Mouse (Mus musculus) liver, postnatal 0 days (tissue): ENCODE data around the gene Rgcc. TPM values are rescaled to one million over a fixed set of nuclear protein-coding genes. Genes with fewer than 3 reads are reported as not detected.
A peak's percentile ranks its signal among the peaks of the same experiment; 100 is the strongest.

Experiments
- ATAC-seq: fragments of 200-750 bp; cut with Nextera tagmentation; 2 replicates; pipeline ENCODE4 v1.8.0; 2017; ENCODE audit warnings: mild to moderate bottlenecking, moderate library complexity
- DNase-seq: peaks from one replicate; pipeline ENCODE4 v3.0.0-alpha.2; 2016
- H3K27ac ChIP-seq: fragments of 300-500 bp; sonication (generic); 2 replicates; pipeline ENCODE4 v1.5.1; 2014; ENCODE audit warnings: antibody characterized with exemption, moderate library complexity, mild to moderate bottlenecking, low read depth
- H3K27me3 ChIP-seq: fragments of 300-500 bp; sonication (generic); 2 replicates; pipeline ENCODE4 v1.6.1; 2014; ENCODE audit warnings: low read length, control low read depth, mixed read lengths; ENCODE audit not compliant: insufficient read depth
- H3K36me3 ChIP-seq: fragments of 300-500 bp; sonication (generic); replicated peaks from 2 replicates; pipeline ENCODE4 v1.6.1; 2014; ENCODE audit warnings: mild to moderate bottlenecking, control low read depth, low read length, moderate library complexity, mixed read lengths; ENCODE audit not compliant: insufficient read depth
- H3K4me1 ChIP-seq: fragments of 300-500 bp; sonication (generic); 2 replicates; pipeline ENCODE4 v1.6.1; 2014; ENCODE audit warnings: antibody characterized with exemption, mild to moderate bottlenecking, control low read depth; ENCODE audit not compliant: insufficient read depth
- H3K4me2 ChIP-seq: fragments of 300-500 bp; sonication (generic); 2 replicates; pipeline ENCODE4 v1.6.1; 2014; ENCODE audit warnings: low read depth, mild to moderate bottlenecking, low read length, moderate library complexity, mixed read lengths
- H3K4me3 ChIP-seq: fragments of 300-500 bp; sonication (generic); 2 replicates; pipeline ENCODE4 v1.5.1; 2014; ENCODE audit warnings: low read depth, low read length
- H3K9ac ChIP-seq: fragments of 300-500 bp; sonication (generic); replicated peaks from 2 replicates; pipeline ENCODE4 v1.6.1; 2014; ENCODE audit warnings: mild to moderate bottlenecking, moderate library complexity
- H3K9me3 ChIP-seq: fragments of 300-500 bp; sonication (generic); 2 replicates; pipeline ENCODE4 v1.6.1; 2016; ENCODE audit warnings: mild to moderate bottlenecking, control low read depth, low read length, mixed read lengths
- CTCF ChIP-seq: sonication (generic); IDR thresholded peaks from 2 replicates; pipeline ENCODE4 v1.5.1; 2016; ENCODE audit warnings: antibody characterized with exemption, low read depth
- EP300 ChIP-seq: IDR thresholded peaks from 2 replicates; pipeline ENCODE4 v1.6.1; 2016; ENCODE audit warnings: antibody characterized with exemption, low read depth, mild to moderate bottlenecking
- WGBS: fragments of 180-500 bp; shearing (Covaris S2); extraction: QIAGEN DNeasy Blood & Tissue Kit; methylation state at CpG from one replicate; pipeline ENCODE4 v1.1.7; 2014; ENCODE audit not compliant: insufficient replicate concordance; 5-methylcytosine and 5-hydroxymethylcytosine counted together
- polyA plus RNA-seq: library from polyadenylated mRNA; unstranded; fragments of >200 nt; fragmentation: Nextera tagmentation; extraction: Ambion mirVana; gene quantifications from 2 replicates; pipeline ENCODE4 v1.2.1, GENCODE M21; 2015

The Rgcc gene
- polyA plus RNA-seq, 1 experiment from 2014 or later, result 102 TPM

- no peak overlapping the region for H3K4me2 ChIP-seq
- no peak overlapping the region for H3K27ac ChIP-seq
- ATAC-seq (no peak), DNase-seq (no peak)
- H3K4me1 ChIP-seq, result no peaks in the 10 kb centered on the region
- H3K36me3 ChIP-seq, result no peaks in the 10 kb centered on the region
- H3K4me3 ChIP-seq, result no peak overlapping the region
- TF ChIP-seq EP300 (no peak), CTCF (no peak)
- no peaks in the 10 kb centered on the region for H3K27me3 ChIP-seq
- no peak overlapping the region for H3K9ac ChIP-seq
- H3K9me3 ChIP-seq, result no peaks in the 10 kb centered on the region
- WGBS, result 53% methylated on average over 10 of the region's 10 CpGs
These were observed 42.2 kb downstream of the Rgcc start for GRCm38 (mm10) chr14:79259062-79259779.

- no peaks in the 10 kb centered on the region for H3K36me3 ChIP-seq
- no peak for ATAC-seq
- no peak overlapping the region for H3K9ac ChIP-seq
- H3K4me2 ChIP-seq, result no peak overlapping the region
- H3K27ac ChIP-seq, result no peak overlapping the region
- H3K9me3 ChIP-seq, result no peaks in the 10 kb centered on the region
- no peak overlapping the region for H3K4me3 ChIP-seq
- 82% methylated on average over 5 of the region's 5 CpGs for WGBS
- TF ChIP-seq CTCF, result no peak
- no peak for TF ChIP-seq EP300
- no peaks in the 10 kb centered on the region for H3K27me3 ChIP-seq
- no peak for DNase-seq
- H3K4me1 ChIP-seq, result no peaks in the 10 kb centered on the region
These were observed 44.8 kb downstream of the Rgcc start for GRCm38 (mm10) chr14:79256656-79257055.

- DNase-seq (no peak), ATAC-seq (no peak)
- Histone ChIP-seq H3K4me1 (no peaks in the 10 kb centered on the region), H3K27ac (no peak overlapping the region), H3K9me3 (no peaks in the 10 kb centered on the region), H3K4me2 (no peak overlapping the region), H3K9ac (no peak overlapping the region), H3K36me3 (no peaks in the 10 kb centered on the region), H3K27me3 (no peaks in the 10 kb centered on the region), H3K4me3 (no peak overlapping the region)
- WGBS, result 79% methylated on average over 2 of the region's 2 CpGs
- TF ChIP-seq CTCF, result no peak
- no peak for TF ChIP-seq EP300
These were observed 45.7 kb downstream of the Rgcc start for GRCm38 (mm10) chr14:79255786-79256185.

- Histone ChIP-seq H3K27ac (no peak overlapping the region), H3K4me1 (no peaks in the 10 kb centered on the region), H3K4me3 (no peak overlapping the region), H3K9ac (no peak overlapping the region), H3K4me2 (no peak overlapping the region), H3K9me3 (no peaks in the 10 kb centered on the region), H3K27me3 (no peaks in the 10 kb centered on the region), H3K36me3 (no peaks in the 10 kb centered on the region)
- 70% methylated on average over 5 of the region's 5 CpGs for WGBS
- ATAC-seq (no peak), DNase-seq (no peak)
- TF ChIP-seq CTCF (no peak), EP300 (no peak)
These were observed 49.6 kb downstream of the Rgcc start for GRCm38 (mm10) chr14:79251727-79252285.

GRCm38 (mm10) chr14:79244571-79244970, 56.9 kb downstream of the Rgcc start:
- H3K9ac ChIP-seq, result no peak overlapping the region
- no peak for DNase-seq
- no peak for ATAC-seq
- no peaks in the 10 kb centered on the region for H3K27me3 ChIP-seq
- TF ChIP-seq EP300 (no peak), CTCF (no peak)
- H3K4me2 ChIP-seq, result no peak overlapping the region
- no peaks in the 10 kb centered on the region for H3K4me1 ChIP-seq
- no peak overlapping the region for H3K4me3 ChIP-seq
- WGBS, result 61% methylated on average over 3 of the region's 3 CpGs
- H3K27ac ChIP-seq, result no peak overlapping the region
- no peaks in the 10 kb centered on the region for H3K36me3 ChIP-seq
- H3K9me3 ChIP-seq, result no peaks in the 10 kb centered on the region

- WGBS, result 46% methylated on average over 12 of the region's 12 CpGs
- H3K36me3 ChIP-seq, result no peaks in the 10 kb centered on the region
- ATAC-seq (peak; percentile 49; the same call in 1 of the 2 replicates), DNase-seq (peak; percentile 40)
- H3K27ac ChIP-seq, result no peak overlapping the region
- no peaks in the 10 kb centered on the region for H3K27me3 ChIP-seq
- no peaks in the 10 kb centered on the region for H3K9me3 ChIP-seq
- H3K4me3 ChIP-seq, result no peak overlapping the region
- TF ChIP-seq CTCF, result no peak
- TF ChIP-seq EP300, result no peak
- H3K9ac ChIP-seq, result no peak overlapping the region
- no peak overlapping the region for H3K4me2 ChIP-seq
- H3K4me1 ChIP-seq, result no peaks in the 10 kb centered on the region
These were observed 58.2 kb downstream of the Rgcc start for GRCm38 (mm10) chr14:79243038-79243883.
